Comparison of ENCODE assay signal across 27 mouse cellular contexts in the genomic region with DNA sequence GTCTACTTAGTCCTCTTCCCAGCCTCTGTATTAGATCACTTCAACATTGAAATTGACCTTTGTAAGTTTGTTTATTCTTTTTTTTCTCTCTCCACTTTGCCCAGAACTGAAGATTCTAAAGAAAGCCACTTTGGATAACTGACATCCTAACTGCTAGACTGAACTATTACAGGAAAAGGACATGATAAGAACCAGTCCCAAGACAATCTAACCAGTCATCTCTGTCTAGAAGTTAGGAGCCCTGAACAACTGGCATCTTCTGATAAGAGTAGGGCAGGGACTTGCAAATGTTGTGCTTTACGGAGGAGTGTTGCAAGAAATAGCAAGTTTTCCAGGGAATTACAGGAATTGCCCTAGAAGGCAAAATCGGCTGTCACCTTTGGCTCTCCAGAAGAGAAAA. TPM values are rescaled to one million over a fixed set of nuclear protein-coding genes. Genes with fewer than 3 reads are reported as not detected.
"Had no signal": no experiment of that assay in that cellular context is flagged by ENCODE, and none has a peak within 500 bp of the region (broad histone marks: within the 10 kb centered on the region; RNA-seq: fewer than 3 reads in every experiment).

No protein-coding gene starts in this region.

- H3K9ac ChIP-seq: limb, embryonic 12.5 days; limb, embryonic 15.5 days; lung, embryonic 14.5 days had no signal

- H3K27ac ChIP-seq: kidney, postnatal 0 days; layer of hippocampus, adult 2 months; left cerebral cortex, adult 2 months; limb, embryonic 12.5 days; limb, embryonic 15.5 days; macrophage had no signal

- ATAC-seq: intestine, postnatal 0 days; lung, postnatal 0 days had no signal

- H3K9me3 ChIP-seq: limb, embryonic 15.5 days; megakaryocyte, embryonic 14.5 days had no signal

- H3K27me3 ChIP-seq: limb, embryonic 12.5 days; limb, embryonic 15.5 days; megakaryocyte, embryonic 14.5 days had no signal

- DNase-seq: kidney, adult 2 months; kidney, postnatal 25 days; layer of hippocampus, adult 9-11 months; layer of hippocampus, postnatal 36 days; left cerebral cortex, postnatal 4 days; lung, embryonic 14.5 days; midbrain, embryonic 14.5 days; right cerebral cortex, adult 18-20 months; right cerebral cortex, postnatal 14 days; spleen, adult 18-20 months; thymus, adult 2 months; thymus, postnatal 14 days; thymus, postnatal 4 days had no signal

- H3K4me3 ChIP-seq: layer of hippocampus, adult 2 months; left cerebral cortex, adult 2 months; limb, embryonic 12.5 days; limb, embryonic 15.5 days; megakaryocyte, embryonic 14.5 days had no signal

- H3K4me1 ChIP-seq: limb, embryonic 12.5 days; limb, embryonic 15.5 days had no signal

- H3K36me3 ChIP-seq: limb, embryonic 12.5 days; limb, embryonic 15.5 days had no signal

- H3K4me2 ChIP-seq: limb, embryonic 12.5 days; limb, embryonic 15.5 days; lung, embryonic 14.5 days; midbrain, embryonic 11.5 days had no signal

RNA-seq across cellular contexts. Expression of gene Cd209f, which starts 53.5 kb away (rescaled TPM):
- polyA plus RNA-seq: intestine, embryonic 14.5 days; intestine, postnatal 0 days; kidney, embryonic 14.5 days; limb, embryonic 12.5 days; limb, embryonic 15.5 days; lung, embryonic 14.5 days; lung, postnatal 0 days; macrophage; midbrain, embryonic 11.5 days; midbrain, embryonic 14.5 days; neural tube, embryonic 11.5 days; neural tube, embryonic 14.5 days had no signal
